Mouse (Mus musculus) adrenal gland, adult 2 months (tissue): ENCODE measurements around the gene Crocc. TPM values are rescaled to one million over a fixed set of nuclear protein-coding genes. Genes with fewer than 3 reads are reported as not detected.

ENCODE experiments used
- DNase-seq: peaks from one replicate; pipeline ENCODE4 v3.0.0; 2021
- polyA plus RNA-seq: library from polyadenylated mRNA; depleted of rRNA; stranded (reverse); fragments of >200 nt; gene quantifications from 2 replicates; pipeline ENCODE4 v1.2.3, GENCODE M21; 2012; rRNA removed
- total RNA-seq, 2 experiments: library from RNA; stranded (reverse); gene quantifications; 2 replicates each; pipeline ENCODE4 v1.2.3; 2021

Gene Crocc
- total and polyA plus RNA-seq, 3 experiments = 5.6 to 7.4 (median 7.1) TPM

GRCm38 (mm10) chr4:140986711-140987395 is 73.5 kb downstream of the Crocc start, which contains the start of gene Atp13a2:
Gene Atp13a2, plus strand, starts transcription at chr4:140986873.
- peak; percentile 93 for DNase-seq

DNA sequence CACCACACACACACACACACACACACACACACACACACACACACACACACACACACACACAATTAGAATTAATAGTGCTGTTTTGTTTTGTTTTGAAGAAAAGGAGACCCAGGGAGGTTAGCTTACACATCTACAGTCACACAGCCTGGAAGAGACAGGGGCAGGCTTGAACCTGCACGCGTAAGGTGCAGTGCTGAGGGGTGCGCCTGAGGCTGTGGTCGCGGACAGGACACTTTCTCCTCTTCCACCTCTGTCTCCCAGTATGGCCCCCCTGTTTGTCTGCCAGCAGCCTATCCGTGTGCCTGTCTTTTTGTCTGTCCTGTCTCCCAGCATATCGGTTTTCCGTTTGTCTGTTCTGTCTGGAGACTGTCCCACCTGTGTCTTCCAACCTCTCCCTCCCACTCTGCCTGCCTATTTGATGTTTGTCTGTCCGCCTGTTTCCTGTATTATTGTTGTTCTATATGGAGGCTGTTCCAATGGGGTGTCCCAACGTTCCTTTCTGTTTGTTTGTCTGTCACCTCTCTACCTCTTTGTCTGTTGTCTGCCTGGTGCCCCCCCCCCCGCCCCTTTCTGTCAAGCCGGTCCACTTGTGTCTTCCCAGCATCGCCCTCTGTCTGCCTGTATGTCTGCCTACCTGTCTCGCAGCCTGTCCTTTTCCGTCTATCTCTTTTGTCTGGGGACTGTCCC is 74.2 kb downstream of the Crocc start:
- DNase-seq = no peak

GRCm38 (mm10) chr4:140984544-140984943 is 75.8 kb downstream of the Crocc start:
- DNase-seq = no peak

DNA sequence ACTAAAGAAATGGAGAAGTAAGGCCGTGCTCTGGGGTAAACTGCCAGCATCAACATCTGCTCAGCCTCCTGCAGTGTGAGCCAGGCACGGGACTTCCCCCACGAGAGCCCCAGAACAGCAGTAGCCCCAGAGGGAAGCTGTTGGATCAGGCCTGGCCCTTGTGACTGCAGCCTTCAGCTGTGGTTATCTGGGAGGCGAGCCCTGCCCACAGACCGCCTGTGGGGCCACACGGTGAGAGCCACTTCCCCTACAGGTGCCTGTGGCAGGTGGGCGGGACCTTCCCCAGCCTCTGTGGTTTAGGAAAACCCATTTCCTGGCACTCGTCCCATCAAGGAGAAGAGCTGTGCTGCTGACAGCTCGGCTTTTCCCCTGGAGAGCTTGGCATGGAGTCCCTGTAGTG is 76.9 kb downstream of the Crocc start:
- peak; percentile 48 for DNase-seq

DNA sequence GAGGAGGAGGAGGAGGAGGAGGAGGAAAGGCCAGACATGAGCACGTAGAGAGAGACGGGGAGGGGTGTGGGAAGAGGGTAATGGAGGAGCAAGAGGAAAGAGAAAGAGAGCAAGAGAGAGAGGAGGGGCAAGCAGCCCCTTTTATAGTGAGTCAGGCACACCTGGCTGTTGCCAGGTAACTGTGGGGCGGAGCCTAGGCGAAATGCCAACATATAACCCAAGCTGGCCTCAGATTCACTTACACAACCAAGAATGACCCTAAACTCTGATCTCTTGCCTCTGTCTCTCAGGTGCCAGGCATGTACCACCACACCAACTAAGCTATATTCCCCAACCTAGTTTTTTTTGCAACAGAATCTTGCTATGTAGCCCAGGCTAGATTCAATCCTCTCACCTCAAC is 77.5 kb downstream of the Crocc start:
- DNase-seq = no peak

- DNase-seq = no peak
Measured at GRCm38 (mm10) chr4:140981605-140982004, 78.7 kb downstream of the Crocc start.

- peak; percentile 84 for DNase-seq
Measured at GRCm38 (mm10) chr4:140977886-140978692, 82.3 kb downstream of the Crocc start.

GRCm38 (mm10) chr4:140977278-140977677 is 83.1 kb downstream of the Crocc start:
- no peak for DNase-seq

DNA sequence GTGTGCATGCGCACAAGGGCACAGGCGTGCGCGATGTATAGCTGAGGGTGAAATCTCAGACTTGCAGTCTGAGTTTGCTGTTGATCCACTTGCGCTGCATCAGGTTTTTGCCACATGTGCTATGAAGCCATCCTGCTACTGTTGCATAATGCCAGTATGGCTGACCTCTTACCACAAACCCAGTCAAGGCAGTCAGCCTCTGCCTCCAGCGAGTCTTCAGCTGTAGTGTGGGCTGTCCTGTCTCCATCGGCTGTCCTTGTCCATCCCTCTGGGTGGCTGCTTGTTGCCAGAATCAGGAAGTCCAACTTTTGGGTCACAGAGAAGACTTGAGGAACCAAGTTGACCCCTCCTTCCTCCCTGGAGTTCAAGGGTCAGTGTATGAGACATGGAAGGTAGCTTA is 85.0 kb downstream of the Crocc start:
- peak; percentile 48 for DNase-seq

- peak; percentile 36 for DNase-seq
Measured at GRCm38 (mm10) chr4:140974408-140974807, 85.9 kb downstream of the Crocc start.

GRCm38 (mm10) chr4:140971691-140972090 is 88.7 kb downstream of the Crocc start:
- DNase-seq = no peak

DNA sequence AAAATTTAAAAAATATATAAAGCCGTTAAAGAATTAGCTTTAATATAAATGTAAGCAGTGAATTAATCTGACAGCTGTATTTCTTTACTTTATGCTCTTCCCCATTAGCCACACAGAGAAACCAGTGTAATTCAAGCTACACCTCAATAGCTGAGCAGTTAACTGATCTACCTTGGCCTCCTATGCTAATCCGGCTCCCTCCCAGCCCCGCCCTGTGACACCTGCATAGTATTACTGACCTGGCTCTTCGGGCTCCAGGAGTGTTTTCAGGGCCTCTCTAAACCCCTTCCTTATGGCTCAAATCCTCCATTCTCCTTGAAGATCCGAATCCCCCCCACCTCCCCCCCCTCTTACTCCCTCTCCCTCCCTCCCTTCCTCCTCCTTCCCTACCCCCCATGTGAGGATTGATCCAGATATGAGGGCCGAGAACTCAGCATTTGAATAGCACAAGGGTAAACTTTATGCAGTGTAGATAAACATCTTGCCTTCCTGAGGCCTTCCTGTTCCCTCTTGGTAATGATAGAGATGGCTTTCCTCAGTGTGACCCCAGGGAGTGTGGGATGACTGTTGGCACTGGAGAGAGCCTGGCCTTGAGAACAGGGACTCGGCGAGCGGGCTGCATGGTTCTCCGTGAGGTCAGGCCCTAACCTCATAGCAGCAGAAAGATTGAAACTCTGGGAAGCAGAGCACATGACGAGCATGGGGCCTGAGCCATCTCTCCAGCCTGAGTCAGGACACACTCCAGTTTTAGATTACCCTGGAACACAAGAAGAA is 92.8 kb downstream of the Crocc start:
- DNase-seq = peak; percentile 53

Other genes starting within 250 kb of the Crocc start
- not detected for gene Padi3, start 249.9 kb downstream of the Crocc start, total RNA-seq
- not detected in 2 replicates for gene Padi3, start 249.9 kb downstream of the Crocc start, polyA plus RNA-seq
- gene Padi1, start 214.8 kb downstream of the Crocc start, total RNA-seq = not detected
- gene Padi1, start 214.8 kb downstream of the Crocc start, polyA plus RNA-seq = not detected in 2 replicates
- gene Padi2, start 154.2 kb downstream of the Crocc start, total RNA-seq = 10 to 100 TPM in 1 of 2 experiments, 1 to 10 TPM in 1; 1.7 to 13.8 TPM
- gene Padi2, start 154.2 kb downstream of the Crocc start, polyA plus RNA-seq = 7.7 and 10.5 TPM in 2 replicates
- gene Sdhb, start 99.3 kb downstream of the Crocc start, total RNA-seq = 100 to 1,000 TPM; 462 to 500 TPM
- 334 and 363 TPM in 2 replicates for gene Sdhb, start 99.3 kb downstream of the Crocc start, polyA plus RNA-seq
- gene Atp13a2, start 73.7 kb downstream of the Crocc start, total RNA-seq = 10 to 100 TPM; 31.8 to 37.1 TPM
- 183 and 226 TPM in 2 replicates for gene Atp13a2, start 73.7 kb downstream of the Crocc start, polyA plus RNA-seq
- 10 to 100 TPM in 1 of 2 experiments, 1 to 10 TPM in 1; 5.7 to 11.1 TPM for gene Mfap2, start 50.1 kb downstream of the Crocc start, total RNA-seq
- gene Mfap2, start 50.1 kb downstream of the Crocc start, polyA plus RNA-seq = 37.8 and 42.4 TPM in 2 replicates
- 10 to 100 TPM; 55.8 to 65.3 TPM for gene Necap2, start 17.8 kb upstream of the Crocc start, total RNA-seq
- 54.8 and 63.7 TPM in 2 replicates for gene Necap2, start 17.8 kb upstream of the Crocc start, polyA plus RNA-seq
- gene Spata21, start 27.8 kb upstream of the Crocc start, total RNA-seq = not detected
- gene Spata21, start 27.8 kb upstream of the Crocc start, polyA plus RNA-seq = not detected in 2 replicates
- 100 to 1,000 TPM; 130 to 135 TPM for gene Szrd1, start 79.2 kb upstream of the Crocc start, total RNA-seq
- gene Szrd1, start 79.2 kb upstream of the Crocc start, polyA plus RNA-seq = 65.0 and 75.7 TPM in 2 replicates
- gene Fbxo42, start 87.4 kb upstream of the Crocc start, total RNA-seq = 10 to 100 TPM; 19.9 to 22.2 TPM
- 11.3 and 11.4 TPM in 2 replicates for gene Fbxo42, start 87.4 kb upstream of the Crocc start, polyA plus RNA-seq
- gene Rsg1, start 153.4 kb upstream of the Crocc start, total RNA-seq = 1 to 10 TPM in 1 of 2 experiments, under 1 TPM in 1; 0.86 to 1.1 TPM
- gene Rsg1, start 153.4 kb upstream of the Crocc start, polyA plus RNA-seq = 1.7 and 2.3 TPM in 2 replicates
- 10 to 100 TPM; 50.9 to 65.1 TPM for gene Arhgef19, start 178.9 kb upstream of the Crocc start, total RNA-seq
- 58.3 and 75.8 TPM in 2 replicates for gene Arhgef19, start 178.9 kb upstream of the Crocc start, polyA plus RNA-seq
- gene Epha2, start 240.7 kb upstream of the Crocc start, total RNA-seq = 10 to 100 TPM; 11.7 to 19.4 TPM
- gene Epha2, start 240.7 kb upstream of the Crocc start, polyA plus RNA-seq = 18.0 and 24.1 TPM in 2 replicates